Comparison of ENCODE assay signal across 21 mouse cellular contexts in genomic region chr14:66452828-66453227, GRCm38 (mm10).
"Had no signal": no experiment of that assay in that cellular context is flagged by ENCODE, and none has a peak within 500 bp of the region (broad histone marks: within the 10 kb centered on the region; RNA-seq: fewer than 3 reads in every experiment).

No protein-coding gene starts in this region.

- H3K36me3 ChIP-seq: kidney, embryonic 15.5 days; limb, embryonic 10.5 days; limb, embryonic 13.5 days; liver, embryonic 12.5 days; liver, embryonic 15.5 days; midbrain, embryonic 15.5 days; neural tube, embryonic 13.5 days; stomach, embryonic 15.5 days had no signal

- H3K9ac ChIP-seq: kidney, embryonic 15.5 days; limb, embryonic 13.5 days; liver, embryonic 12.5 days; liver, embryonic 15.5 days; midbrain, embryonic 15.5 days; neural tube, embryonic 13.5 days; stomach, embryonic 15.5 days had no signal

- H3K9me3 ChIP-seq: limb, embryonic 10.5 days; liver, embryonic 15.5 days; midbrain, embryonic 15.5 days; stomach, embryonic 15.5 days had no signal

- H3K4me3 ChIP-seq: kidney, embryonic 15.5 days; limb, embryonic 10.5 days; limb, embryonic 13.5 days; liver, embryonic 12.5 days; liver, embryonic 15.5 days; midbrain, embryonic 15.5 days; myocyte; neural tube, embryonic 13.5 days; stomach, embryonic 15.5 days had no signal

- H3K27ac ChIP-seq: kidney, embryonic 15.5 days; limb, embryonic 10.5 days; limb, embryonic 13.5 days; liver, embryonic 12.5 days; liver, embryonic 15.5 days; macrophage; midbrain, embryonic 15.5 days; neural tube, embryonic 13.5 days; stomach, embryonic 15.5 days had no signal

- DNase-seq: kidney, adult 11 months; kidney, adult 8-10 months; kidney, postnatal 10 days; kidney, postnatal 36 days; liver; lung, adult 18-20 months; lung, postnatal 14 days; retina, postnatal 1 day; right cerebral cortex, postnatal 25 days; spleen, adult 18-20 months; thymus, postnatal 36 days had no signal

- H3K4me2 ChIP-seq: kidney, embryonic 15.5 days; limb, embryonic 13.5 days; liver, embryonic 12.5 days; liver, embryonic 15.5 days; midbrain, embryonic 15.5 days; neural tube, embryonic 13.5 days; stomach, embryonic 15.5 days had no signal

- H3K4me1 ChIP-seq: kidney, embryonic 15.5 days; limb, embryonic 10.5 days; liver, embryonic 12.5 days; liver, embryonic 15.5 days; midbrain, embryonic 15.5 days; neural tube, embryonic 13.5 days; stomach, embryonic 15.5 days had no signal

- ATAC-seq: liver, embryonic 12.5 days; midbrain, embryonic 15.5 days had no signal

- H3K27me3 ChIP-seq: kidney, embryonic 15.5 days; limb, embryonic 13.5 days; liver, embryonic 12.5 days; liver, embryonic 15.5 days; midbrain, embryonic 15.5 days; neural tube, embryonic 13.5 days; stomach, embryonic 15.5 days had no signal
